Mouse (Mus musculus): ENCODE data around the gene AC161166.1.

AC161166.1 gene

GRCm38 (mm10) chr7:24461376-24462051, 50.7 kb downstream of the AC161166.1 start:
- DNase-seq (ENCODE audit: low read depth) = peak; percentile 75
